Mouse (Mus musculus): ENCODE data around the gene Cd276. TPM values are rescaled to one million over a fixed set of nuclear protein-coding genes. Genes with fewer than 3 reads are reported as not detected.
"Not testable (repeated sequence)": the region's sequence is repeated elsewhere in the genome, so short reads cannot be mapped to it uniquely, and the experiment has no call there.

Gene Cd276
- polyA plus RNA-seq, 1 experiment = 9.3 TPM

DNA sequence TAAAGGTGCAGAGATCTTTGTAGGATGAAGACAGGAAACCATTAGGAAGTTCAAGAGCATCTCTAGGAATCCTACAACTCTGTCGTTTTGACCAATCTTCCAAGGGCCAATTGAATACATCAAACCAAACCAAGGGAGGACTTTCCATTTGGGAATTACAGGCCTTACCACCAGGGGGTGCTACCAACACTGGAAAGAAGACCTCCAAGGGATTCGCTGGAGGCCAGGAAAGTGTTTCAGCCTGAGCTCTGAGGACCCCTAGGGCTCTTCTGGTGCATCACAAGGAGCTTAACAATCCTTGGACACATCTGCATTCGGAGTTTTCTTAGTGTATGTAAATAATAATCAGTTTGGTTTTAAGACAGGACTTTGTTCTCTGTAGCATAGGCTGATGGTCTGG is 23.4 kb upstream of the Cd276 start:
- H3K4me3 ChIP-seq (ENCODE audit: insufficient read depth, low read length) = no peak overlapping the region
- TF ChIP-seq CTCF (IDR thresholded peaks at IDR 0.05; ENCODE audit: low read depth, low read length) (peak; percentile 88), POLR2A (IDR thresholded peaks at IDR 0.05; ENCODE audit: borderline replicate concordance, low read depth, low read length) (no peak)

DNA sequence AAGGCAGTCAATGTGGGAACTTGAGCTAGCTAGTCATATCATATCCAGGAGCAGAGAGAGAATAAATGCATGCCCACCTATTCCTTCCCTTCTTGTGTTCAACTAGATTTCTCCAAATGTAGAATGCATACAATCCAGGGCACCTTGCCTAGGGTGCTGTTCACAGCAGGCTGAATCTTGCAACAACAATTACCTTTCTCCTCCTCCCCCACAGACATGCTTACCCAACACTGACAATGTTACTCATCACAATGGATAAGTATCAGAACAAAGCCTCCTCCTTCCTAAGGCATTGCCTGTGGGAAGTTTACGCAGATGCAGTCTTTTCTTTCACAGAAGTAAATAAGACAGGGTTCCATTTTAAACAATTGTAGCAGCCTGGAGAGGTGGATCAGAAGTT is 15.8 kb upstream of the Cd276 start:
- Histone ChIP-seq H3K4me3 (ENCODE audit: insufficient read depth, low read length) (no peak overlapping the region), H3K4me1 (ENCODE audit: control insufficient read depth, insufficient read depth, low read length) (peaks cover 7% of the 10 kb centered on the region; the same call in 1 of the 2 replicates), H3K27ac (ENCODE audit: insufficient read depth, low read depth, low read length) (no peak overlapping the region)
- TF ChIP-seq POLR2A (IDR thresholded peaks at IDR 0.05; ENCODE audit: borderline replicate concordance, low read depth, low read length) = no peak
- TF ChIP-seq CTCF (IDR thresholded peaks at IDR 0.05; ENCODE audit: low read depth, low read length) = no peak

More for the DNA sequence above, 23.4 kb upstream of the Cd276 start:
- Histone ChIP-seq H3K27ac (ENCODE audit: insufficient read depth, low read depth, low read length) (no peak overlapping the region), H3K4me1 (ENCODE audit: control insufficient read depth, insufficient read depth, low read length) (peaks cover 11% of the 10 kb centered on the region)

DNA sequence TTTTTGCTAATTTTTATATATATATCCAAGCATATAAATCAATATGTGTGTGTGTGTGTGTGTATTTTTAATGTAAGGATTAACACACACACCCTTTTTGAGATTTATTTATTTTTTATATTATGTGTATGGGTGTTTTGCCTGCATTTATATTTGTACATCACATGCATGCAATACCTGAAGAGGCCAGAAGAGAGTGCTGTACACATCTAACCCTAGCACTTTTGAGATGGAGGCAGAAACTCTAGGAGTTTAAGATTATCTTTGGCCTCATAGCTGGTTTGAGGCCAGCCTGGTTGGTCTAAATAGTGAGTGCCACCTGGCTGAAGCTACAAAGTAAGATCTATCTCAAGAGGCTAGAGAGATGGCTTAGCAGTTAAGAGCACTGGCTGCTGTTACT is 12.4 kb upstream of the Cd276 start:
- Histone ChIP-seq H3K4me3 (ENCODE audit: insufficient read depth, low read length) (no peak overlapping the region), H3K4me1 (ENCODE audit: control insufficient read depth, insufficient read depth, low read length) (peaks cover 7% of the 10 kb centered on the region; the same call in 1 of the 2 replicates), H3K27ac (ENCODE audit: insufficient read depth, low read depth, low read length) (no peak overlapping the region)
- TF ChIP-seq CTCF (IDR thresholded peaks at IDR 0.05; ENCODE audit: low read depth, low read length) (no peak), POLR2A (IDR thresholded peaks at IDR 0.05; ENCODE audit: borderline replicate concordance, low read depth, low read length) (no peak)

DNA sequence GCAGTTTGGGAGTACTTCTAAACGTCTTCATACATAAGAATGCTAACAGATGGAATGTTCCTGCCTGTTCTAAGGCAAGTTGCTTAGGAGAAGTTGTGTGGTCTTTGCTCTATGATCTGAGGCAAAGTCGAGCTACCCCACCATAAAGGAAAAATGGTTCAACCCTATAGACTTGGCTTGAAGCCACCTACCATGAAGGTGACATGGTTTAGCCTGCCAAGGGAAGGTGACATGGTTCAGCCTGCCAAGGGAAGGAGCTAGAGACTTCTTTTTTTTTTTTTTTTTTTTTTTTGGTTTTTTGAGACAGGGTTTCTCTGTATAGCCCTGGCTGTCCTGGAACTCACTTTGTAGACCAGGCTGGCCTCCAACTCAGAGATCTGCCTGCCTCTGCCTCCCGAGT is 10.7 kb upstream of the Cd276 start:
- H3K4me3 ChIP-seq (ENCODE audit: insufficient read depth, low read length); H3K4me1 ChIP-seq (ENCODE audit: control insufficient read depth, insufficient read depth, low read length); H3K27ac ChIP-seq (ENCODE audit: insufficient read depth, low read depth, low read length): not testable (repeated sequence)

DNA sequence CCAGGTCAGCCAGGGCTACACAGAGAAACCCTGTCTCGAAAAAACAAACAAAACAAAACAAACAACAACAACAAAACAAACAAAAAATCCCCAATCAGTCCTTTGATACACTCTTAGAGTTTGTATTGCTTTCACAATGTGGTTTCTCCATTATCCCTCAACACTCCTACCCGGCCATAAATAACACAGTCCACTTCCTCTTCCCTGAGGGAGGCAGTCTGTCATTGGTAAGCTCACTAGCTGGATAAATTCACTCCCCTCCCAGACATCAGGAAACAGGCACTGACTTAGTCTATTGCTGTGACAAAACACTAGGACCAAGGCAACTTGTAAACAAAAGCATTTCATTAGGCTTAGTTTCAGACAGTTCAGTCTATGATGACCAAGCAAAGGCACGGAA is 5.0 kb upstream of the Cd276 start:
- H3K4me3 ChIP-seq (ENCODE audit: insufficient read depth, low read length) = no peak overlapping the region
- TF ChIP-seq CTCF (IDR thresholded peaks at IDR 0.05; ENCODE audit: low read depth, low read length) = no peak
- H3K4me1 ChIP-seq (ENCODE audit: control insufficient read depth, insufficient read depth, low read length) = peaks cover 38% of the 10 kb centered on the region
- peak overlapping the region; percentile 42 for H3K27ac ChIP-seq (ENCODE audit: insufficient read depth, low read depth, low read length)

DNA sequence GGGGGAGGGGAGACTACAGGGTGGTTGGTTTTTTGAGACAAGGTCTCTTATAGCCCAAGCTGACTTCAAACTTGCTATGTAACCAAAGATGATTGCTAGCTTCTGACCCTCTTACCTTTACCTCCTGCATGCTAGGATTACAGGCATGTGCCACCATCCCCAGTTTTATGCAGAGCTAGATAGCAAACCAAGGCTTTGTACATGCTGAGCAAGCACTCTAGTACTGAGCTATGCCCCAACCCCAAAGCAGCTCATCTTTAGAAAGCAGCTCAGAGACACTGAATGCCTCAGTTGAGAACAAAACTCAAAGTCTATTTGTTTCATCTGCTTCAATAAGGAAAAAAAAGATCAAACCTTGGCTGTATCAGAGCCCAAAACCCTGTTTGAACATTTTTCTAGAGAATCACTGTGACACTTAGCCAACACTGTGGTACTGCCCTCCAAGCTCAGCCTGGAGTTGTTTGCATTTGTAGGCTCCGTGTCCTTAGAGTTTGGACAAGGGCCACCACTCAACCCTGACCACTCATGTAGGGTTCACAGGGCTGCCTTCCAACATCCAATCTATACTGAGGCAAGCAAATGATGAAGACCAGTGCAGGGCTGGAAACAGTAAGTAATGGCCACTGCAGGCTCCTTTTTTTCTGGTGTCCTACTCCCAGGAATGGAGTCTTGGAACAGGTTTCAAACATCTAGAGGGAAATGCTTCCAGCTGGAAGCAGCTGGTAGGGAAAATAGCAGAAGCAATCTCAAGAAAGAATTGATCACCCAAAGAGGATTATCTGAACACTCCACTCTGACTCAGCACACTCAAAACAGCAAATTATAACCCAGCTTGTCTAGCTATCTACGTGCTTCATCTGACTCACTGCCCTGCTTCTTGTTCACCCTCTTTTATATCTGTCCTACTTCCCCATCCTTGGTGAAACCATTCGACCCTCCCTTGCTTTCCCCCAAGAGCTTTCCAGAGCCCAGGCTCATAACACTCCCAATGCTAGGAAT is 2.5 kb upstream of the Cd276 start:
- no peak for TF ChIP-seq POLR2A (IDR thresholded peaks at IDR 0.05; ENCODE audit: borderline replicate concordance, low read depth, low read length)
- no peak for TF ChIP-seq CTCF (IDR thresholded peaks at IDR 0.05; ENCODE audit: low read depth, low read length)
- Histone ChIP-seq H3K27ac (ENCODE audit: insufficient read depth, low read depth, low read length) (no peak overlapping the region; the same call in 1 of the 2 replicates), H3K4me3 (ENCODE audit: insufficient read depth, low read length) (no peak overlapping the region), H3K4me1 (ENCODE audit: control insufficient read depth, insufficient read depth, low read length) (peaks cover 53% of the 10 kb centered on the region)

DNA sequence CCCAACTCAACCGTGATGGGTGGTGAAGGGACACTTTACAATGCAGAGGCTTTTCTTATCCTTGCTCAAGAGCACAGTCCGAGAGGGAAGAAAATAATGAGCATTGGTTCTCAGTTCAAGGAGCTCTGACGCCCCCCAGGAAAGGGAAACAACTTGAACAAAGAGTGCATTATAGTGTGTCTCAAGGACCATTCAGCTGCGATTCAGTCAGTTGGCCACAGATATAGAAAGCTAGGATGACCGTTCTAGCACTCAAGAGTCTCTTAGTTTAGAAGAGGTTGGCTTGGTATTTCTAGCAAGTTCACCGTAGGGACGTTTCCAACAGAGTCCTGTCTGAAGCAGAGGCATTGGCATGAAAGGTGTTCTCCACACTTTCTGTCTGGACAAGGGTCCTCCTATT is 1.4 kb upstream of the Cd276 start:
- TF ChIP-seq CTCF (IDR thresholded peaks at IDR 0.05; ENCODE audit: low read depth, low read length) = no peak
- TF ChIP-seq POLR2A (IDR thresholded peaks at IDR 0.05; ENCODE audit: borderline replicate concordance, low read depth, low read length) = no peak
- Histone ChIP-seq H3K4me3 (ENCODE audit: insufficient read depth, low read length) (no peak overlapping the region), H3K27ac (ENCODE audit: insufficient read depth, low read depth, low read length) (no peak overlapping the region), H3K4me1 (ENCODE audit: control insufficient read depth, insufficient read depth, low read length) (peaks cover 62% of the 10 kb centered on the region)

DNA sequence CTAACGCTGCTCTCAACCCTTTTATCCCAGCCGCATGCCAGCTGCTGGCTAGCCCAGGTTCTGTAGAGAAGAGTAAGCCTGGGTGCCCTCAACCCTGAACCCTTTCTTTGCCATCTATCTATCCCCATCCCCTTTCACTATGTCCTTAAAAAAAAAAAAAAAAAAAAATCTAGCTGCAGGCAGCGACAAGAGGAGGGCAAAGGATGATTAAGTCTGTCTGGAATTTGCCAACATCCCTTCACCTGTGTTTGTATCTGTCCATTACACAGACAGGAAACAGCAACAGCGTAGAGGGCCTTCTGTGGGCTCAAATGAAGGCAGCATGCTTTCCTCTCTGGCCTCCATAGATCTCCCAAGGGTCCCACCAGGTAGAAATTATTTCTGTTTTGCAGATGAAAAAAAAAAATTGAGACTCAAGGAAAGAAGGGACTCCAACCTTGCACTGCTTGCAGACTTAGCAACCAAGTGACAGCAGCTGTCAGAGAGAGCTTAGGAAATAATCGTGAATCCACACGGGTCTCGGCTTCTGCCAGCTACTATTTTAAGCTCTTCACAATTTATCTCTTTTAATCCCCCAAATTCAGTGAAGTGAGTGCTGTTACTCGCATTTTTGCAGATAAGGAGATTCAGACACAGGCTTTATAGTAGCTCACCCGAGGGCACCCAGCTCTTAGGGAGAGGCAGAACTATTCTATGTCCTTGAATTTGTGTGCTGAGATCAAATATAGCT is 613 bp upstream of the Cd276 start:
- peaks cover 67% of the 10 kb centered on the region for H3K4me1 ChIP-seq (ENCODE audit: control insufficient read depth, insufficient read depth, low read length)
- TF ChIP-seq POLR2A (IDR thresholded peaks at IDR 0.05; ENCODE audit: borderline replicate concordance, low read depth, low read length) (no peak), CTCF (IDR thresholded peaks at IDR 0.05; ENCODE audit: low read depth, low read length) (no peak)
- peak overlapping the region; percentile 84 for H3K4me3 ChIP-seq (ENCODE audit: insufficient read depth, low read length)
- no peak overlapping the region for H3K27ac ChIP-seq (ENCODE audit: insufficient read depth, low read depth, low read length)

DNA sequence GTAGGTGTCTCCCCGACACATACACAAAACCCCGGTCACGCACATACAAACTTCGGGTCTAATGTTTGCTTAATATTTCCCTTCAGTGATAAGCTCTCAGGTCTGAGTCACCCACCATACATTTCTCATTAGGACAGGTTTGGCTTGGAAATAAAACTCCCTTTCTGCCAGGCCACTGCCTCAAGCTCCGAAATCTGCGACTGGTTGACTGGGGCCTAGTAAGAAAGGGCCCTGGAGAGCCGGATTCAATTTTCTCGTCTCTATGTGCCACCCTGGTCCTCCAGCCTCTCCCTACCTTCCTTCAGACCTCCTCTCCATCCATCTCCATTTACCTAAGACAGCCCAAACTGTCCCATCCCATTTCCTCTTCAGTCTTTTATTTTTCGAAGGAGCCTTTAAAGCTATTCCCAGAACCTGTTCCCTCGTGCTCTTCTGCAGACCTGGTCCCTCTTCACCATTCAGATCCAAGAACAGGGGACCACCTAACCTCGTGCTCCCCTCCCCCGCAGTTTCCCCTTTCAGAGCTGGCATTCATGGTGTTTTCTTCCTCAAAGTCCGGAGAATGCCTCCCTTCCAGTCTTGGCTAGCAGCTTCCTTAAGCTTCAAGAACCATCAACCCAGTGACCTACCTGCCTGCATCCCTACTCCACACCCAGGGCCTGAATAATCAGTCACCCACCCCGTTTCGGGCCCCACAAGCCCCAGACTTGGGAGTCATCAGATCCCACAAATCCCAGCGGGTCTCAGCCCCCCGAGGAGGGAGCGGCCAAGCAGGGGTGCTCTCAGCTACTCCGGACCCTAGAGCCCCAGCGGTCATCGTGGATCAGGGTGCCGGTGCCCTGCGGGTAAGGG is 955 bp downstream of the Cd276 start:
- TF ChIP-seq CTCF (IDR thresholded peaks at IDR 0.05; ENCODE audit: low read depth, low read length) (peak; percentile 10), POLR2A (IDR thresholded peaks at IDR 0.05; ENCODE audit: borderline replicate concordance, low read depth, low read length) (no peak)
- Histone ChIP-seq H3K4me3 (ENCODE audit: insufficient read depth, low read length) (peak overlapping the region; percentile 84), H3K4me1 (ENCODE audit: control insufficient read depth, insufficient read depth, low read length) (peaks cover 63% of the 10 kb centered on the region)

More for the DNA sequence above, 955 bp downstream of the Cd276 start:
- H3K27ac ChIP-seq (ENCODE audit: insufficient read depth, low read depth, low read length) = no peak overlapping the region
